Mouse (Mus musculus): Measurements from ENCODE around the gene Srrm2. TPM values are rescaled to one million over a fixed set of nuclear protein-coding genes. Genes with fewer than 3 reads are reported as not detected.

Gene Srrm2
- polyA plus RNA-seq (2012; fragmentation: generic; extraction: Trizol): 58.2 TPM

DNA sequence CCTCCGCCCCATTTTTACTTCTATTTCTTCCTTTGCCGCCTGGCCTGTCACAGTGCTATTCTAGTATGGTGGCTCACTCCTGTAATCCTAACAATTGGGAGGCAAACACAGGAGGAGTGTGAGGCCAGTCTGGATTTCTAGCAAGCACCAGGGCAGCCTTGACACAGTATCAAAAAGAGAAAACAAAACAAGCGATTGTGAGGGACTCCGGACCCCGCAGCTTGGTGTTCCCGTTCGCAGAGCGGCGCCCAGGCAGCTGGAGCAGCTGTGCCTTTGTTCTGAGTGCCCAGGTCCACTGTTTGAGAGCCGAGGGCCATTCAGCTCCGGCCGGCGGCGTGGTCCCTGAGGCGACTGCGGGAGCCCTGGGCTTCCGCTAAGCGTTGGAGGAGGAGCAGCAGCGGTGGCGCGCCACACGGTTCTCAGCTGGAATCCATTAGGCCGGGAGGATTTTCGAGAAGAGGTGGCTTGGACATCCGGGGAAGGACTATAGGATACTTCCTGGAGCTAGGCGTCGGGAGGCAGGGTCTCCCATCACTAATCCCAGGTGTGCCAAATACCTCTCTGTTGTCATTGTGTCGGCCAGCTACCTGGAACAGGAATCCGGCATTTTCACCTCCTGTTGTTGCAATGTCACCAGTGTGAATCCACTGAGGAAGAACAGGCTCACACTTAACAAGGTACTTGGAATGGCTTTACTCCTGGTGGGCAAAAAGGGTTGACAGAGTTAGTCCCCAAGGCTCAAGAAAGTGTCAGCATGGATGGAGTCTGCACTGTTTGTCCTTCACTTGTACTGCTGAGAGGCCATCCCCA lies at the start of gene Srrm2:
Srrm2 (plus strand) TSS at position 264 of the 810 bp plus-strand sequence.
- H3ac ChIP-seq (ENCODE audit: control insufficient read depth, insufficient read length): no peak within 1 kb of the TSS
- H3K36me3 ChIP-seq (ENCODE audit: control insufficient read depth, insufficient read depth): no peaks in the 10 kb centered on the region
- H3K27me3 ChIP-seq (ENCODE audit: control insufficient read depth, insufficient read depth, insufficient read length): no peaks in the 10 kb centered on the region
- no peak within 1 kb of the TSS for H3K4me2 ChIP-seq (ENCODE audit: low read depth)
- TF ChIP-seq MAX (IDR thresholded peaks at IDR 0.05; ENCODE audit: low read depth) (no peak), POLR2A (IDR thresholded peaks at IDR 0.05; ENCODE audit: insufficient read length, low read depth) (no peak), MYOG (IDR thresholded peaks at IDR 0.05; ENCODE audit: control insufficient read depth in 1 of 3, insufficient read depth in 1 of 3, insufficient read length in 2 of 3, low read depth in 2 of 3) (no peak), POLR2AphosphoS2 (IDR thresholded peaks at IDR 0.05; ENCODE audit: insufficient read length, low read depth) (no peak), MYOD1 (IDR thresholded peaks at IDR 0.05; ENCODE audit: control insufficient read depth in 1 of 3, insufficient read length in 2 of 3, low read depth in 2 of 3) (no peak), USF1 (IDR thresholded peaks at IDR 0.05; ENCODE audit: low read depth) (no peak), CEBPB (IDR thresholded peaks at IDR 0.05; ENCODE audit: insufficient read depth, poor library complexity, severe bottlenecking) (no peak), E2F4 (IDR thresholded peaks at IDR 0.05; ENCODE audit: insufficient read depth) (no peak), REST (IDR thresholded peaks at IDR 0.05; ENCODE audit: insufficient read depth, insufficient read length) (no peak), TCF12 (IDR thresholded peaks at IDR 0.05; ENCODE audit: insufficient read depth, poor library complexity, severe bottlenecking) (no peak)
- no peaks in the 10 kb centered on the region for H3K79me2 ChIP-seq (ENCODE audit: control insufficient read depth, insufficient read depth)
- no peak within 1 kb of the TSS for H3K4me3 ChIP-seq

DNA sequence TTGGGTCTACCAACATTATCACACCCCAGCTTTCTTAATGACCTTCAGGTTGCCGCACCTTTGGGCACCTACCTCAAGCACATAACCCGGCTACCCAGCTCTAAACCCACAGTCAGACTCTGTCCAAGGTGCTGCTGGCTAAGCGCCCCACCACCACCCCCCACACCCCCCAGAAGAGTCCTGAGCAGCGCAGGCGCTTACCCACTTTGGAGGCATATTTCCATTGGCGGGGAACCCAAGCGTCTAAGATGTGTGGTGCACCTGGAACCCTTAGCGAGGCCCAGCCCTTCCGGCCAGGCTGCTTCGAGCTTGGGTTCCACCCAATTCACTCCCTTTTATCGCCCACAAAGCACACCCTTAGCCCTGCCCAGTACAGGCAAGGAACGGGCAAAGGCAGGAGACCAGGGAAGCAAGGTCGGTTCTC lies 49.7 kb upstream of the Srrm2 start, which contains the start of gene Paqr4:
Paqr4 (minus strand) TSS at position 270 of the 424 bp plus-strand sequence.
- peaks cover 35% of the 10 kb centered on the region for H3K27me3 ChIP-seq (ENCODE audit: control insufficient read depth, insufficient read depth, insufficient read length)
- H3ac ChIP-seq (ENCODE audit: control insufficient read depth, insufficient read length): peak within 1 kb of the TSS; percentile 37
- H3K4me3 ChIP-seq: peak within 1 kb of the TSS; percentile 35
- no peaks in the 10 kb centered on the region for H3K79me2 ChIP-seq (ENCODE audit: control insufficient read depth, insufficient read depth)
- peak within 1 kb of the TSS; percentile 94 for H3K4me2 ChIP-seq (ENCODE audit: low read depth)
- H3K36me3 ChIP-seq (ENCODE audit: control insufficient read depth, insufficient read depth): no peaks in the 10 kb centered on the region
- TF ChIP-seq SRF (IDR thresholded peaks at IDR 0.05; ENCODE audit: control insufficient read depth, insufficient read length, low read depth) (no peak), REST (IDR thresholded peaks at IDR 0.05; ENCODE audit: insufficient read depth, insufficient read length) (peak; percentile 44), MAX (IDR thresholded peaks at IDR 0.05; ENCODE audit: low read depth) (no peak)

DNA sequence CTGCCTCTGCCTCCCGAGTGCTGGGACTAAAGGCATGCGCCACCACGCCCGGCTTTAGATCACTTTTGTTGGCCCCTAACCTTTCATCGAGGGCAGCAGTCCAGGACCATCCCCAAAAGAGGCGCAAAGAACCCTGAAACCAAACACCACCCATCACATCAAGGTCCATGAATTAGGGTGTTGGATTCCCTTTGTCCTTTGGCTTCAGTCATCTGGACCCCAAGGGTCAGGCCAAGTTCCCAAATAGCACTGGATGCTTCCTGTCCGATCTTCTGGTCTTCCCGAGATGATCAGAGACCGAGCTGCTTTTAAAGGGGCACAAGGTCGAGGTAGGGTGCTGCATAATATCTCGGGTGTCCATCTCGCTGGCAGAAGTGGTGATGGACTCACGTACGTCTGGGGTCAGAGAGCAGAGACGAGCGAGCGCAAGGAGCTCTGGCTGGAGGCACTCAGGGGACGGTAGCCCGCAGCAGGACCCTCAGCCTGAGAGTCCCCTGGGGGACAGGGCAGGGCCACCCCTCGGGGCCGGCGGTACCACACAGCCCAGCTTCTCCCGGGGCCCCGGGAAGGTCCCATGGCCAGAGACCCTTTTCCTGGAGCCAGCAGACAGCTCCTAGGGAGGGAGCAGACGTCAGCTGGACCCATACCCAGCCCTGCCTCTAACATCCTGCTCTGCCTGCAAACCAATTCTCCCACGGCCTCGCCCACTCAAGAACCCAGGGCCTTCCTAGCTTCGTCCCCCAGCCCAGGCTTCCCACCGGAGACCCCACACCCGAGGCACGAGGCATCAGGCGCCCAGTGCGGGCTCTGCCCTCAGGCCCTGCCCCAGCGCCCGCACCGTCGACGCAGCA lies 48.7 kb upstream of the Srrm2 start:
- H3K36me3 ChIP-seq (ENCODE audit: control insufficient read depth, insufficient read depth): no peaks in the 10 kb centered on the region
- H3ac ChIP-seq (ENCODE audit: control insufficient read depth, insufficient read length): no peak overlapping the region
- peaks cover 38% of the 10 kb centered on the region for H3K27me3 ChIP-seq (ENCODE audit: control insufficient read depth, insufficient read depth, insufficient read length)
- no peaks in the 10 kb centered on the region for H3K79me2 ChIP-seq (ENCODE audit: control insufficient read depth, insufficient read depth)
- H3K4me3 ChIP-seq: no peak overlapping the region
- no peak overlapping the region for H3K4me2 ChIP-seq (ENCODE audit: low read depth)
- TF ChIP-seq E2F4 (IDR thresholded peaks at IDR 0.05; ENCODE audit: insufficient read depth) (no peak), POLR2AphosphoS2 (IDR thresholded peaks at IDR 0.05; ENCODE audit: insufficient read length, low read depth) (no peak), CEBPB (IDR thresholded peaks at IDR 0.05; ENCODE audit: insufficient read depth, poor library complexity, severe bottlenecking) (no peak), POLR2A (IDR thresholded peaks at IDR 0.05; ENCODE audit: insufficient read length, low read depth) (no peak), MYOG (IDR thresholded peaks at IDR 0.05; ENCODE audit: control insufficient read depth in 1 of 3, insufficient read depth in 1 of 3, insufficient read length in 2 of 3, low read depth in 2 of 3) (no peak), MYOD1 (IDR thresholded peaks at IDR 0.05; ENCODE audit: control insufficient read depth in 1 of 3, insufficient read length in 2 of 3, low read depth in 2 of 3) (no peak), TCF12 (IDR thresholded peaks at IDR 0.05; ENCODE audit: insufficient read depth, poor library complexity, severe bottlenecking) (no peak), SRF (IDR thresholded peaks at IDR 0.05; ENCODE audit: control insufficient read depth, insufficient read length, low read depth) (no peak), TCF3 (IDR thresholded peaks at IDR 0.05; ENCODE audit: insufficient read length, low read depth) (no peak), USF1 (IDR thresholded peaks at IDR 0.05; ENCODE audit: low read depth) (no peak), MAX (IDR thresholded peaks at IDR 0.05; ENCODE audit: low read depth) (no peak), REST (IDR thresholded peaks at IDR 0.05; ENCODE audit: insufficient read depth, insufficient read length) (no peak)

DNA sequence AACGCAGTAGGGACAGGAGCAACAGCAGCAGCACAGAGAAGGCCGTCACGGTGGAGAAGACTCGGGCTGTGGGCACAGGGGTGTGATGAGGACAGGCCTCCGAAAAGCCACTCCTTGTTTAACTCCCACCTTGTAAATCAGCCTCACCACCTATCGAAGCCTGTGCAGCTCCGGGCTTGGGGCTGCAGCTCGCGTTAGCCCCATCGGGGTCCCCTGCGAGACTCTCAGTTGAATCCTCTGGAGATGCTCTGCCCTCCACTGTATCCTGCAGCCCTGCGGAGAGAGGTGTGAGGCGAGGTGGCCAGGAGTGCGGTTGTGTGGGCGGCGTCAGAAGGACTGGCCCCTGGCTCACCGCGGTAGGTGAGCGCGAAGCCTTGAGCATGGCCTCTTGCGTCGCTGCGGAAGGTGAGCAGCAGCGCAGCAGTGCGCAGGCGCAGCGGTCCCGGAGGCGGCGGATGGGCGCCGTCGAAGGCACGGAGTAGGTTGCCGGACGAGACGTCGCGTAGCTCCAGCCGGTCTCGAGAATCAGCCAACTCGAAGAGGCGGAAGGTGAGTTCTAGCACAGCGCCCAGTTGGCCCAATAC lies 48.0 kb upstream of the Srrm2 start:
- H3K4me2 ChIP-seq (ENCODE audit: low read depth): no peak overlapping the region
- TF ChIP-seq POLR2A (IDR thresholded peaks at IDR 0.05; ENCODE audit: insufficient read length, low read depth) (no peak), MAX (IDR thresholded peaks at IDR 0.05; ENCODE audit: low read depth) (no peak), MYOD1 (IDR thresholded peaks at IDR 0.05; ENCODE audit: control insufficient read depth in 1 of 3, insufficient read length in 2 of 3, low read depth in 2 of 3) (no peak), E2F4 (IDR thresholded peaks at IDR 0.05; ENCODE audit: insufficient read depth) (no peak)
- no peak overlapping the region for H3ac ChIP-seq (ENCODE audit: control insufficient read depth, insufficient read length)
- peaks cover 38% of the 10 kb centered on the region for H3K27me3 ChIP-seq (ENCODE audit: control insufficient read depth, insufficient read depth, insufficient read length)
- H3K36me3 ChIP-seq (ENCODE audit: control insufficient read depth, insufficient read depth): no peaks in the 10 kb centered on the region
- no peak overlapping the region for H3K4me3 ChIP-seq
- H3K79me2 ChIP-seq (ENCODE audit: control insufficient read depth, insufficient read depth): no peaks in the 10 kb centered on the region

Data from myocyte (in vitro differentiated cells).